Mouse (Mus musculus) kidney, adult 2 months (tissue): Measurements from ENCODE around the gene Tmem108.

Source experiments
- CTCF ChIP-seq: fragments of 200-500 bp; conservative IDR thresholded peaks from 2 replicates; pipeline ENCODE4 v1.5.1; 2011; ENCODE audit warnings: low read depth, mild to moderate bottlenecking, control low read depth, low read length, moderate library complexity, mixed read lengths; ENCODE audit not compliant: insufficient read depth, insufficient read length
- POLR2A ChIP-seq: fragments of 200-500 bp; IDR thresholded peaks from one replicate; pipeline ENCODE4 v1.6.1; 2011; ENCODE audit warnings: low read depth, low read length, control low read depth

- TF ChIP-seq CTCF (no peak), POLR2A (no peak)
Measured at GRCm38 (mm10) chr9:103550661-103551248, 210.9 kb downstream of the Tmem108 start.
